Mouse (Mus musculus): Measurements from ENCODE around the gene Cdk1.

Cdk1 gene

GRCm38 (mm10) chr10:69309109-69309508 is 43.6 kb downstream of the Cdk1 start:
- DNase-seq (ENCODE audit: extremely low spot score, low read depth, low spot score), result no peak

GRCm38 (mm10) chr10:69307067-69307466 is 45.7 kb downstream of the Cdk1 start:
- no peak for DNase-seq (ENCODE audit: extremely low spot score, low read depth, low spot score)

GRCm38 (mm10) chr10:69306205-69306604 is 46.5 kb downstream of the Cdk1 start:
- DNase-seq (ENCODE audit: extremely low spot score, low read depth, low spot score), result no peak

- no peak for DNase-seq (ENCODE audit: extremely low spot score, low read depth, low spot score)
Observed at GRCm38 (mm10) chr10:69305600-69305999, 47.1 kb downstream of the Cdk1 start.

GRCm38 (mm10) chr10:69304819-69305218 is 47.9 kb downstream of the Cdk1 start:
- DNase-seq (ENCODE audit: extremely low spot score, low read depth, low spot score), result no peak

GRCm38 (mm10) chr10:69302667-69303066 is 50.1 kb downstream of the Cdk1 start:
- no peak for DNase-seq (ENCODE audit: extremely low spot score, low read depth, low spot score)

- DNase-seq (ENCODE audit: extremely low spot score, low read depth, low spot score), result no peak
Observed at GRCm38 (mm10) chr10:69299985-69300384, 52.8 kb downstream of the Cdk1 start.

- no peak for DNase-seq (ENCODE audit: extremely low spot score, low read depth, low spot score)
Observed at GRCm38 (mm10) chr10:69295919-69296318, 56.8 kb downstream of the Cdk1 start.

- DNase-seq (ENCODE audit: extremely low spot score, low read depth, low spot score), result no peak
Observed at GRCm38 (mm10) chr10:69290736-69291135, 62.0 kb downstream of the Cdk1 start.

- DNase-seq (ENCODE audit: extremely low spot score, low read depth, low spot score), result no peak
Observed at GRCm38 (mm10) chr10:69288720-69289119, 64.0 kb downstream of the Cdk1 start.

- no peak for DNase-seq (ENCODE audit: extremely low spot score, low read depth, low spot score)
Observed at GRCm38 (mm10) chr10:69288086-69288485, 64.7 kb downstream of the Cdk1 start.

- DNase-seq (ENCODE audit: extremely low spot score, low read depth, low spot score), result no peak
Observed at GRCm38 (mm10) chr10:69286939-69287338, 65.8 kb downstream of the Cdk1 start.

Measured in hindlimb bud, embryonic 11.5 days (tissue).